Mouse (Mus musculus): ENCODE measurements around the gene Endod1. TPM values are rescaled to one million over a fixed set of nuclear protein-coding genes. Genes with fewer than 3 reads are reported as not detected.

The Endod1 gene
- 33.5 and 45.1 TPM in 2 replicates for polyA plus RNA-seq (2021; fragmentation: Nextera tagmentation)
- long read RNA-seq, experiment 1, full-length matches to known transcripts: 224 of 269 reads
- long read RNA-seq, experiment 1, partial matches to known transcripts: 0 of 269 reads
- long read RNA-seq, experiment 1, other reads (novel, unspliced or antisense): 45 of 269 reads
- long read RNA-seq, experiment 2, full-length matches to known transcripts: 44 of 74 reads
- long read RNA-seq, experiment 2, partial matches to known transcripts: 0 of 74 reads
- long read RNA-seq, experiment 2, other reads (novel, unspliced or antisense): 30 of 74 reads

DNA sequence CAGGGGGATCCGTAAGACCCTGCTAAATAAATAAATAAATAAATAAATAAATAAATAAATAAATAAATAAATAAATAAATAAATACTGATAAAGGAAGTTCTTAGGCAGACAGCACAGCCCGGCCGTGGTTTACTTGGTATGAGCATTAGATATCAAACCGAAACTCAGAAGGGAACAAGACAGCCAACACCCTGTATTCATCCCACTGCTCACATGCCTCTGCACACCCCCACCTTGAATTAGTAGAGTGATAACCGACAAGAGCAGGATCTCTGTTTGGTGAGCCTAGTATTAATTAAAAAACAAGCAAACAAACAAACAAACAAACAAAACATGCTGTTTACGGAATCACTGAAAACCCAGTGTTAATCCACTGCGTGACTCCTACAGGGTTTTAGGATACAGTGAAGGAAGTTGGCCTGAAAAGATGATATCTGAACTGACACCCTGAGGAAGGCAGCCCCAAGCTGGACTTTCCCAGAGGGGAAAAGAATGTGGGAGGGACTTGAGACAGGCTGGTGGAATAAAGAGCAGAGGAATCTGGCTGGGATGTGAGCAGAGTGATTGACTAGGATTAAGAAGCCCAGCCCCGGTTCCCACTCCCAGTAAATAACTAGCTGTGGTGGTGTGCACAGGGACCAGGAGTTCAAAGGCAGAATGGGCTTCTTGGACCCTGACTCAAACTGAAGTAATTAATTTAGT, at the start of gene Endod1:
Endod1 (minus strand) TSS at position 155 of the 703 bp plus-strand sequence.

Other genes with a start within 250 kb of the Endod1 start
- gene Sesn3, start 106.4 kb downstream of the Endod1 start, polyA plus RNA-seq (2021; fragmentation: Nextera tagmentation): 10.7 and 13.3 TPM in 2 replicates
- gene Kdm4d, start 119.0 kb upstream of the Endod1 start, polyA plus RNA-seq (2021; fragmentation: Nextera tagmentation): 1.1 and 1.3 TPM in 2 replicates
- gene Cwc15, start 119.1 kb upstream of the Endod1 start, polyA plus RNA-seq (2021; fragmentation: Nextera tagmentation): 170 and 206 TPM in 2 replicates